Mouse (Mus musculus): Measurements from ENCODE around the gene Trim14.

DNA sequence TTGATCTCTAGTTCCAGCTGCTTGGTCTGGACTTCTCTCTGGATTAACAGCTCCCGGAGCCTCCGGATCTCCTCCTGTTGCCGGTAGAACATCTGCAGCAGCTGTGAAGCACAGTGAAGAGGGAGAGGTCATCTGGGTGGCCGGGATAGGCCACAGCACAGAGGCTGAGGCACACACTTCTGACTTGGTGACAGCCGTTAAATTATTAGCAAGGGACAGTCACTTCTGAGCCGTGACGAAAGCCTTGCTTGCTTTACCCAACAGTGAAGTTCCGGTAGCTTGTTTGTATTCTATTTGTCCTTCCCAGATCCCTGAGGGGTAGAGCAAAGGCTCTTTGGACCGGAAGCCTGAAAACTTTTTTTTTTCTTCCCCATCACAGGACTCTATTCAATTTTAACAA, 3.2 kb upstream of the Trim14 start:
- TF ChIP-seq CTCF (conservative IDR thresholded peaks at IDR 0.05 in 1 of 2, IDR thresholded peaks at IDR 0.05 in 1 of 2; ENCODE audit: low read depth in 2 of 2, low read length in 2 of 2) (no peak), POLR2AphosphoS2 (IDR thresholded peaks at IDR 0.05; ENCODE audit: low read depth, low read length) (no peak), POLR2A (IDR thresholded peaks at IDR 0.05; ENCODE audit: low read depth, low read length) (no peak)

Measured in CH12.LX (cell line).